Mouse (Mus musculus) cortical plate, adult 2 months (tissue): ENCODE results near the gene Olfr410.

Experiments
- CTCF ChIP-seq: fragments of 200-500 bp; IDR thresholded peaks from 2 replicates; pipeline ENCODE4 v1.5.1; 2011; ENCODE audit warnings: mild to moderate bottlenecking, control low read depth, low read length; ENCODE audit not compliant: insufficient read depth; ENCODE audit errors: extremely low read depth
- POLR2A ChIP-seq: fragments of 200-500 bp; IDR thresholded peaks from 2 replicates; pipeline ENCODE4 v1.6.1; 2011; ENCODE audit warnings: mild to moderate bottlenecking, low read length, control low read depth; ENCODE audit not compliant: insufficient read depth; ENCODE audit errors: extremely low read depth

GRCm38 (mm10) chr11:74376847-74377246 lies 39.0 kb upstream of the Olfr410 start:
- TF ChIP-seq CTCF (peak; percentile 95), POLR2A (no peak)
